Mouse (Mus musculus): ENCODE results near the gene Wnt7a. TPM values are rescaled to one million over a fixed set of nuclear protein-coding genes. Genes with fewer than 3 reads are reported as not detected.

Gene Wnt7a
- polyA plus RNA-seq, 1 experiment from 2014 or later = 7.9 TPM

GRCm38 (mm10) chr6:91421629-91422028, 10.5 kb upstream of the Wnt7a start:
- Histone ChIP-seq H3K4me3 (ENCODE audit: low read length) (no peak overlapping the region), H3K4me1 (ENCODE audit: control insufficient read depth, insufficient read depth, low read depth, low read length) (no peaks in the 10 kb centered on the region), H3K9me3 (ENCODE audit: control insufficient read depth, low read length) (no peaks in the 10 kb centered on the region), H3K27ac (ENCODE audit: low read depth, low read length) (no peak overlapping the region), H3K27me3 (replicated peaks; ENCODE audit: control insufficient read depth, insufficient read depth, low read length) (peaks cover 2% of the 10 kb centered on the region; the same call in 1 of the 2 replicates), H3K36me3 (ENCODE audit: control insufficient read depth, insufficient read depth, low read length) (no peaks in the 10 kb centered on the region), H3K9ac (ENCODE audit: low read depth, low read length) (no peak overlapping the region), H3K4me2 (ENCODE audit: low read length) (no peak overlapping the region)
- WGBS = 78% methylated on average over 4 of the region's 4 CpGs
- no peak for ATAC-seq

- Histone ChIP-seq H3K4me1 (ENCODE audit: control insufficient read depth, insufficient read depth, low read depth, low read length) (no peaks in the 10 kb centered on the region), H3K4me3 (ENCODE audit: low read length) (no peak overlapping the region), H3K27ac (ENCODE audit: low read depth, low read length) (no peak overlapping the region), H3K27me3 (replicated peaks; ENCODE audit: control insufficient read depth, insufficient read depth, low read length) (0 out of 2 replicates have a peak, but pooled peaks cover 2% of the 10 kb centered on the region), H3K4me2 (ENCODE audit: low read length) (no peak overlapping the region), H3K9me3 (ENCODE audit: control insufficient read depth, low read length) (no peaks in the 10 kb centered on the region), H3K36me3 (ENCODE audit: control insufficient read depth, insufficient read depth, low read length) (no peaks in the 10 kb centered on the region), H3K9ac (ENCODE audit: low read depth, low read length) (no peak overlapping the region)
- ATAC-seq = no peak
- WGBS = 82% methylated on average over 5 of the region's 5 CpGs
Measured at GRCm38 (mm10) chr6:91417291-91417845, 6.2 kb upstream of the Wnt7a start.

- Histone ChIP-seq H3K9ac (ENCODE audit: low read depth, low read length) (no peak overlapping the region), H3K4me1 (ENCODE audit: control insufficient read depth, insufficient read depth, low read depth, low read length) (no peaks in the 10 kb centered on the region; the same call in 1 of the 2 replicates), H3K9me3 (ENCODE audit: control insufficient read depth, low read length) (no peaks in the 10 kb centered on the region), H3K27ac (ENCODE audit: low read depth, low read length) (no peak overlapping the region), H3K4me2 (ENCODE audit: low read length) (no peak overlapping the region), H3K4me3 (ENCODE audit: low read length) (no peak overlapping the region), H3K36me3 (ENCODE audit: control insufficient read depth, insufficient read depth, low read length) (no peaks in the 10 kb centered on the region), H3K27me3 (replicated peaks; ENCODE audit: control insufficient read depth, insufficient read depth, low read length) (peaks cover 5% of the 10 kb centered on the region; the same call in 1 of the 2 replicates)
- ATAC-seq = no peak
- 80% methylated on average over 4 of the region's 4 CpGs for WGBS
Measured at GRCm38 (mm10) chr6:91416146-91416545, 5.0 kb upstream of the Wnt7a start.

- no peak overlapping the region for H3K9ac ChIP-seq (ENCODE audit: low read depth, low read length)
- H3K27me3 ChIP-seq (replicated peaks; ENCODE audit: control insufficient read depth, insufficient read depth, low read length) = peaks cover 9% of the 10 kb centered on the region
- no peak overlapping the region for H3K4me3 ChIP-seq (ENCODE audit: low read length)
- ATAC-seq = no peak
- H3K4me1 ChIP-seq (ENCODE audit: control insufficient read depth, insufficient read depth, low read depth, low read length) = peaks cover 12% of the 10 kb centered on the region
- H3K36me3 ChIP-seq (ENCODE audit: control insufficient read depth, insufficient read depth, low read length) = no peaks in the 10 kb centered on the region
- H3K4me2 ChIP-seq (ENCODE audit: low read length) = no peak overlapping the region
- H3K9me3 ChIP-seq (ENCODE audit: control insufficient read depth, low read length) = no peaks in the 10 kb centered on the region
- H3K27ac ChIP-seq (ENCODE audit: low read depth, low read length) = no peak overlapping the region
- 1% methylated on average over 4 of the region's 4 CpGs for WGBS
Measured at GRCm38 (mm10) chr6:91414890-91415289, 3.7 kb upstream of the Wnt7a start.

- 0% methylated on average over 22 of the region's 47 CpGs for WGBS
- Histone ChIP-seq H3K36me3 (ENCODE audit: control insufficient read depth, insufficient read depth, low read length) (no peaks in the 10 kb centered on the region), H3K27me3 (replicated peaks; ENCODE audit: control insufficient read depth, insufficient read depth, low read length) (peaks cover 7% of the 10 kb centered on the region), H3K9ac (ENCODE audit: low read depth, low read length) (peak overlapping the region; percentile 78), H3K27ac (ENCODE audit: low read depth, low read length) (peak overlapping the region; percentile 55), H3K4me3 (ENCODE audit: low read length) (peak overlapping the region; percentile 71), H3K4me2 (ENCODE audit: low read length) (peak overlapping the region; percentile 98), H3K4me1 (ENCODE audit: control insufficient read depth, insufficient read depth, low read depth, low read length) (peaks cover 16% of the 10 kb centered on the region), H3K9me3 (ENCODE audit: control insufficient read depth, low read length) (no peaks in the 10 kb centered on the region)
- peak; percentile 66 for ATAC-seq
Measured at GRCm38 (mm10) chr6:91411369-91411981, 312 bp upstream of the Wnt7a start.

- H3K9ac ChIP-seq (ENCODE audit: low read depth, low read length) = peak overlapping the region; percentile 78
- H3K36me3 ChIP-seq (ENCODE audit: control insufficient read depth, insufficient read depth, low read length) = no peaks in the 10 kb centered on the region
- ATAC-seq = 0 out of 2 replicates have a peak, but pooled peaks have one; percentile 2
- no peaks in the 10 kb centered on the region for H3K9me3 ChIP-seq (ENCODE audit: control insufficient read depth, low read length)
- peaks cover 7% of the 10 kb centered on the region for H3K27me3 ChIP-seq (replicated peaks; ENCODE audit: control insufficient read depth, insufficient read depth, low read length)
- peaks cover 16% of the 10 kb centered on the region for H3K4me1 ChIP-seq (ENCODE audit: control insufficient read depth, insufficient read depth, low read depth, low read length)
- H3K4me2 ChIP-seq (ENCODE audit: low read length) = peak overlapping the region; percentile 98
- H3K4me3 ChIP-seq (ENCODE audit: low read length) = peak overlapping the region; percentile 71
- under 1% methylated on average over 26 of the region's 26 CpGs for WGBS
- H3K27ac ChIP-seq (ENCODE audit: low read depth, low read length) = peak overlapping the region; percentile 55
Measured at GRCm38 (mm10) chr6:91410168-91410780, 889 bp downstream of the Wnt7a start.

GRCm38 (mm10) chr6:91409448-91410167, 1.6 kb downstream of the Wnt7a start:
- Histone ChIP-seq H3K4me2 (ENCODE audit: low read length) (peak overlapping the region; percentile 98), H3K27me3 (replicated peaks; ENCODE audit: control insufficient read depth, insufficient read depth, low read length) (peaks cover 7% of the 10 kb centered on the region), H3K9ac (ENCODE audit: low read depth, low read length) (peak overlapping the region; percentile 78), H3K4me1 (ENCODE audit: control insufficient read depth, insufficient read depth, low read depth, low read length) (peaks cover 16% of the 10 kb centered on the region), H3K9me3 (ENCODE audit: control insufficient read depth, low read length) (no peaks in the 10 kb centered on the region), H3K36me3 (ENCODE audit: control insufficient read depth, insufficient read depth, low read length) (no peaks in the 10 kb centered on the region), H3K27ac (ENCODE audit: low read depth, low read length) (no peak overlapping the region), H3K4me3 (ENCODE audit: low read length) (peak overlapping the region; percentile 71)
- under 1% methylated on average over 34 of the region's 34 CpGs for WGBS
- no peak for ATAC-seq

GRCm38 (mm10) chr6:91408616-91409015, 2.5 kb downstream of the Wnt7a start:
- H3K4me2 ChIP-seq (ENCODE audit: low read length) = peak overlapping the region; percentile 98

GRCm38 (mm10) chr6:91401591-91401990, 9.6 kb downstream of the Wnt7a start:
- WGBS = 20% methylated on average over 5 of the region's 5 CpGs
- no peak overlapping the region for H3K27ac ChIP-seq (ENCODE audit: low read depth, low read length)
- H3K4me3 ChIP-seq (ENCODE audit: low read length) = no peak overlapping the region
- H3K9me3 ChIP-seq (ENCODE audit: control insufficient read depth, low read length) = no peaks in the 10 kb centered on the region
- H3K4me2 ChIP-seq (ENCODE audit: low read length) = no peak overlapping the region
- no peaks in the 10 kb centered on the region for H3K4me1 ChIP-seq (ENCODE audit: control insufficient read depth, insufficient read depth, low read depth, low read length)
- peak; percentile 77; the same call in 1 of the 2 replicates for ATAC-seq
- H3K36me3 ChIP-seq (ENCODE audit: control insufficient read depth, insufficient read depth, low read length) = no peaks in the 10 kb centered on the region
- H3K9ac ChIP-seq (ENCODE audit: low read depth, low read length) = no peak overlapping the region
- no peaks in the 10 kb centered on the region for H3K27me3 ChIP-seq (replicated peaks; ENCODE audit: control insufficient read depth, insufficient read depth, low read length)

More at GRCm38 (mm10) chr6:91408616-91409015, 2.5 kb downstream of the Wnt7a start:
- no peak overlapping the region for H3K4me3 ChIP-seq (ENCODE audit: low read length)
- no peak overlapping the region for H3K27ac ChIP-seq (ENCODE audit: low read depth, low read length)
- no peaks in the 10 kb centered on the region for H3K9me3 ChIP-seq (ENCODE audit: control insufficient read depth, low read length)
- WGBS = 71% methylated on average over 13 of the region's 13 CpGs
- no peaks in the 10 kb centered on the region for H3K36me3 ChIP-seq (ENCODE audit: control insufficient read depth, insufficient read depth, low read length)
- no peak for ATAC-seq
- H3K27me3 ChIP-seq (replicated peaks; ENCODE audit: control insufficient read depth, insufficient read depth, low read length) = peaks cover 7% of the 10 kb centered on the region
- H3K9ac ChIP-seq (ENCODE audit: low read depth, low read length) = no peak overlapping the region
- peaks cover 16% of the 10 kb centered on the region for H3K4me1 ChIP-seq (ENCODE audit: control insufficient read depth, insufficient read depth, low read depth, low read length)
